Mouse (Mus musculus): Measurements from ENCODE around the gene Sephs2. TPM values are rescaled to one million over a fixed set of nuclear protein-coding genes. Genes with fewer than 3 reads are reported as not detected.

Gene Sephs2
- polyA plus RNA-seq, 1 experiment from 2014 or later: 87.2 TPM

DNA sequence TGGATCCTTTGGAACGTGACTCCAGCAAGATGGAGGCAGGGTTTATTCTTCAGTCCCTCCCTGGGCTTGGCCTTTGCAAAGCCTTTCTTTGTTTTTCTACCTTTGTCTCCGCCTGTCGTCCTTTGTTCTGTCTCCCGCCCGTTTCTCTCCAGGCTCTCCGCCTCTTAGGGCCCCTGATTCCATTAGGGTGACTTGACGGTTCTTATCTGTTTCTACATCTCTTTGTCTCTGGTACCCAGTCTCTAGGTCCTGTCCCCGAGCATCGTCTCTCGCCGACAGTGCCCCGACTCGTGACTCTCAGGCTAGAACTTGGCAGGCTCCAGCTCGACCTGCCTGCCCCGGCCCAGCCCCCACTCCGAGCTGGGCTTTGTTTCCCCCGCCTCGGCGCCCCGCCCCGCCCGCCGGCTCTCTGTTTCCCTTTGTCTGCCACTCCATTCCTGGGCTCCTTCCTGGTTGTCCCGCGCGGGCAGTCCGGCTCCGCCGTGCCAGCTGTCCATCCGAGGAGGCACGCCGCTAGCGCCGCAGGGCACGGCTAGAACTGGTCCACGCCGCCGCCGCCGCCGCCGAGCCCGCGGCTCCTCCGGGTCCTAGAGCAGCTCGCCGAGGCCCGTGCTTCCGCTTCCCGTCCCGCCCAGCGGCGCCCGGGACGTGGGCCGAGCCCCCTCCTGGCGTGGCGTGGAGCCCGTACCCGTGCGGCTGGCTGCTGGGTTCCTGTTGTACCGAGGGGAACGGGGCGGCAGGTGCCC is 41.1 kb downstream of the Sephs2 start, which contains the start of the genes Zfp553 and Sept1:
TSS of gene Zfp553 (plus strand) at position 440 of the 746 bp plus-strand sequence.
TSS of gene Sept1 (minus strand) at position 509 of the 746 bp plus-strand sequence.
- Histone ChIP-seq H3K27ac (ENCODE audit: poor library complexity, severe bottlenecking) (peak within 1 kb of the TSS; percentile 97), H3K27me3 (replicated peaks) (no peaks in the 10 kb centered on the region), H3K4me2 (peak within 1 kb of the TSS; percentile 76), H3K9ac (peak within 1 kb of the TSS; percentile 90), H3K4me3 (peak within 1 kb of the TSS; percentile 71), H3K9me3 (replicated peaks) (no peaks in the 10 kb centered on the region), H3K36me3 (peaks cover 50% of the 10 kb centered on the region), H3K4me1 (replicated peaks) (peaks cover 32% of the 10 kb centered on the region)
- ATAC-seq (ENCODE audit: insufficient number of reproducible peaks, low FRiP score): peak; percentile 88
- under 1% methylated on average over 64 of the region's 64 CpGs for WGBS

DNA sequence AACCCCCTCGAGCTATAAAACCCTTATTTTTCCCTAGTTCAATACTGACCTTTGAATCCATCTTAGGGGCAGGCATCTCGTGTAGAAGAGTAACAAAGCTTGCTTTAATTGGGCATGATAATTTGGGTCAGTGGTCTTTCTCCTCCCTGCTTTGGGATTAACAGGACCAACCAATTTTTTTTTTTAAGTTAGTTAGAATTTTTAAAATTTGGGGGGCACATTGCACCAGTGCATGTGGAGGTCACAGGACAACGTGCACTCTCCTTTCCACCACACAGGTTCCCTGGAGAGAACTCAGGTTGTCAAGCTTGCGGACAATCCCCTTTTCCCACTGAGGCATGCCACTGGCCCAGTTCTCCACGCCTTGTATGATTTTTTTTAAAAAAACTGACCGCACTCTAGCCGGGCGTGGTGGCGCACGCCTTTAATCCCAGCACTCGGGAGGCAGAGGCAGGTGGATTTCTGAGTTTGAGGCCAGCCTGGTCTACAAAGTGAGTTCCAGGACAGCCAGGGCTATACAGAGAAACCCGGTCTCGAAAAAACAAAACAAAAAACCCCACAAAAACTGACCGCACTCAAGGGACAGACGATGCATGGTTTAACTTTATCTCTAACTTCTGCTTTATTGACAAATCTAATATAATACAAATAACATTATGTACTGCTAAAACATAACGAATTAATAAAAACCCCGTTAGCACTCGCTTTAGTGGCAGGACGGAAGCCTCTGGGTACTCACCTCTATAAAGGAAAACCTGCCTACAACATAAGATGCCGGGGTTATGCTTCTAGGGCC is 41.8 kb downstream of the Sephs2 start:
- WGBS: 8% methylated on average over 20 of the region's 20 CpGs
- H3K27ac ChIP-seq (ENCODE audit: poor library complexity, severe bottlenecking): peak overlapping the region; percentile 97
- peak overlapping the region; percentile 90 for H3K9ac ChIP-seq
- ATAC-seq (ENCODE audit: insufficient number of reproducible peaks, low FRiP score): no peak
- peaks cover 42% of the 10 kb centered on the region for H3K36me3 ChIP-seq
- no peaks in the 10 kb centered on the region for H3K9me3 ChIP-seq (replicated peaks)
- H3K4me3 ChIP-seq: peak overlapping the region; percentile 71
- H3K4me1 ChIP-seq (replicated peaks): peaks cover 32% of the 10 kb centered on the region
- no peaks in the 10 kb centered on the region for H3K27me3 ChIP-seq (replicated peaks)
- H3K4me2 ChIP-seq: peak overlapping the region; percentile 76

DNA sequence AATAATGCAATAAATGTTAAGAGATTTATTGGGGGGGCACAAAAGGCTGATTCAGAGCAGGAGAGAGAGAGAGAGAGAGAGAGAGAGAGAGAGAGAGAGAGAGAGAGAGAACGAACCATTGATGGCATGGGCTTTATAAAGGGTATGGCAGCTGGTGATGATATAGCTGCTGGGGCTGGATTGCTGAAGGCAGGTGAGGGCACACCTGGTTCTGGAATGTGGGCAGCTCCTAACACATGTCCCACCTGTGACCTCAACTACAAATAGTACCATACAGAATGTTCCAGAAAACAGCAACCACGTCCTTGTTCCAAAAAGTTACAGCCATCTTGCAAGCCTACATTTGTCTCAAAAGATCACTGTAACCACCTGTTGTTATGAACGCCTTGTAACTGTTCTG is 42.5 kb downstream of the Sephs2 start:
- Histone ChIP-seq H3K36me3 (peaks cover 36% of the 10 kb centered on the region), H3K4me1 (replicated peaks) (peaks cover 32% of the 10 kb centered on the region), H3K9ac (peak overlapping the region; percentile 90), H3K9me3 (replicated peaks) (no peaks in the 10 kb centered on the region), H3K4me2 (peak overlapping the region; percentile 76), H3K27me3 (replicated peaks) (no peaks in the 10 kb centered on the region), H3K27ac (ENCODE audit: poor library complexity, severe bottlenecking) (peak overlapping the region; percentile 97; the same call in 1 of the 2 replicates), H3K4me3 (peak overlapping the region; percentile 71)
- ATAC-seq (ENCODE audit: insufficient number of reproducible peaks, low FRiP score): no peak
- WGBS: 71% methylated on average over 3 of the region's 3 CpGs

DNA sequence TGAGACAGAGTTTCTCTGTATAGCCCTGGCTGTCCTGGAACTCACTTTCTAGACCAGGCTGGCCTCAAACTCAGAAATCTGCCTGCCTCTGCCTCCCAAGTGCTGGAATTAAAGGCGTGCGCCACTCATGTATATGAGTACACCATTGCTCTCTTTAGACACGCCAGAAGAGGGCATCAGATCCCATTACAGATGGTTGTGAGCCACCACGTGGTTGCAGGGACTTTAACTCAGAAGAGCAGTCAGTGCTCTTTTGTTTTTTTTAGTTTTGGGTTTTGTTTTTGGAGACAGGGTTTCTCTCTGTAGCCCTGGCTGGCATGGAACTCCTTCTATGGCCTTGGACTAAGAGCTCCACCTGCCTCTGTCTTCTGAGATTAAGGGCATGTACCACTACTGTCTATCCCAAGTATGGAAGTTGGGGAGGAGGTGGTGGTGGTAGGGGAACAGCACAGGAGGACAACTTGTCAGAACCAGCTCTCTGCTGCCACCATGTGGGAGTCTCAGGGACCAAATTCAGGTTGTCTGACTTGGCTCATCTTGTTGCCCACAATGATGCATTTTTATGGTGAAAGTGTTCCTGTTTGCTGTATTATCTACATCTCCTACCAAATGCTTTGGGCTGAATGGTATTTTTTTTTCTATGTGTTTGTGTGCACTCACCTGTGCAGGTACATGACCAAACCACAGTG is 45.1 kb downstream of the Sephs2 start:
- H3K9ac ChIP-seq: no peak overlapping the region
- WGBS: 61% methylated on average over 4 of the region's 4 CpGs
- no peak for ATAC-seq (ENCODE audit: insufficient number of reproducible peaks, low FRiP score)

DNA sequence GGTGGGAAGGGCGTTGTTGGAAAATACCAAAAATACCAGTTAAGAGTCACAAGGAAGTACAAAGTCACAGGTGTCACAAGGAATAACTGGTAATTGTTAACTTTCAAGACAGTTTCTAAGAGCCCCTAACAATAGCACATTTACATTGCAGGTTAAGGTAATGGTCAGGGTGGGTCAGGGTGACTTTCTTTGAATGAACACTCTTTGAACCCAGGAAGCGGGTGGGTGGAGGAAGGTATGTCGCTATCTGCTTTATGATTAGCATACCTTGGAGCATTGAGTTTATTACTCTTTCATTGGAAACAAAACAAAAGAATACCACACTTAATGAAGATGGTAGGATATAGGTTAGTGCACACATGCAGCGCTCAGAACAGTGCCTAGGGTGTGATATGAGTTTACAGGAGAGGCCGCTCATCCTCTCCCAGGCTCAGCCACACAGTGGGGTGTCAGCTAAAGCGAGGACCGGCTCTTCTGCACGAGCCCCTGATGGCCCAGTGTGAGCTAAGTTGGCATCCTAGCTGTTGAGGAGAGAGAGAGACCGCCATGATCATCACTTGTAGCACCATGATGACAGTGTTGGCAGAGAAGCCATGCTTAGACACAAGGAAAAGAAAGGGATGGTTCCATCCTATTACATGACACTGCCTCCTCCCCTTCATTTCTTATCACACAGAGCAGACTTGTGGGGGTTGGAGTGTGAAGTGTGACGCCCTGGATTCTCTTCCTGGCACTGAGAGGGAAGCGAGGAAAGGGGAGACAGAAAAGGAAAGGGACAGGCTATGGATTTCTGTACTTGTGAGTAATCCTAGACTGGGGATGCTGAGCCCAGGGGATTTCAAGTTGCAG is 48.5 kb downstream of the Sephs2 start:
- Histone ChIP-seq H3K9ac (no peak overlapping the region), H3K9me3 (replicated peaks) (no peaks in the 10 kb centered on the region), H3K4me2 (no peak overlapping the region; the same call in 1 of the 2 replicates), H3K27ac (ENCODE audit: poor library complexity, severe bottlenecking) (no peak overlapping the region), H3K4me1 (replicated peaks) (peaks cover 13% of the 10 kb centered on the region), H3K4me3 (no peak overlapping the region), H3K36me3 (peaks cover 9% of the 10 kb centered on the region), H3K27me3 (replicated peaks) (no peaks in the 10 kb centered on the region)
- peak; percentile 76 for ATAC-seq (ENCODE audit: insufficient number of reproducible peaks, low FRiP score)
- 62% methylated on average over 11 of the region's 11 CpGs for whole genome bisulfite sequencing

More for the DNA sequence above, 45.1 kb downstream of the Sephs2 start:
- H3K27ac ChIP-seq (ENCODE audit: poor library complexity, severe bottlenecking): no peak overlapping the region
- H3K4me2 ChIP-seq: no peak overlapping the region
- H3K4me1 ChIP-seq (replicated peaks): peaks cover 24% of the 10 kb centered on the region
- peaks cover 18% of the 10 kb centered on the region for H3K36me3 ChIP-seq
- H3K27me3 ChIP-seq (replicated peaks): no peaks in the 10 kb centered on the region
- no peaks in the 10 kb centered on the region for H3K9me3 ChIP-seq (replicated peaks)
- H3K4me3 ChIP-seq: no peak overlapping the region

DNA sequence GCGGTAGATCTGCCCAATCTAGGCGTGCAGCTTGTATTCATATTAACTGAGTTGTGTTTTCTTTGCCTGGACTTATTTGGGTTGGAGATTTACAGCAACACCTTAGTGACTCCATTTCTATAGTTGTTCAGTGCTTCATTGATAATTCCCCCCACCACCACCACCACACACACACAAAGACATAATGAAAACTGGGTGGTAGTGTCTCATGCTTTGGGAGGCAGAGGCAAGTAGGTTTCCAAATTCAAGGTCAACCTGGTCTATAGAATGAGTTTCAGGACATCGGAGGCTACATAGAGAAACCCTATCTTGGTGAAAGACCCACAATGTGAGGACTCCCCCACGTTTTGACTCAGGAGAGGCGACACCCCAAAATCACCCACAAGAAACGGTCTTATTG is 49.2 kb downstream of the Sephs2 start:
- Histone ChIP-seq H3K36me3 (peaks cover 5% of the 10 kb centered on the region), H3K4me2 (no peak overlapping the region), H3K9ac (no peak overlapping the region), H3K4me3 (no peak overlapping the region), H3K27ac (ENCODE audit: poor library complexity, severe bottlenecking) (no peak overlapping the region), H3K27me3 (replicated peaks) (no peaks in the 10 kb centered on the region), H3K9me3 (replicated peaks) (no peaks in the 10 kb centered on the region), H3K4me1 (replicated peaks) (peaks cover 6% of the 10 kb centered on the region)
- 84% methylated on average over 6 of the region's 6 CpGs for WGBS
- ATAC-seq (ENCODE audit: insufficient number of reproducible peaks, low FRiP score): no peak

DNA sequence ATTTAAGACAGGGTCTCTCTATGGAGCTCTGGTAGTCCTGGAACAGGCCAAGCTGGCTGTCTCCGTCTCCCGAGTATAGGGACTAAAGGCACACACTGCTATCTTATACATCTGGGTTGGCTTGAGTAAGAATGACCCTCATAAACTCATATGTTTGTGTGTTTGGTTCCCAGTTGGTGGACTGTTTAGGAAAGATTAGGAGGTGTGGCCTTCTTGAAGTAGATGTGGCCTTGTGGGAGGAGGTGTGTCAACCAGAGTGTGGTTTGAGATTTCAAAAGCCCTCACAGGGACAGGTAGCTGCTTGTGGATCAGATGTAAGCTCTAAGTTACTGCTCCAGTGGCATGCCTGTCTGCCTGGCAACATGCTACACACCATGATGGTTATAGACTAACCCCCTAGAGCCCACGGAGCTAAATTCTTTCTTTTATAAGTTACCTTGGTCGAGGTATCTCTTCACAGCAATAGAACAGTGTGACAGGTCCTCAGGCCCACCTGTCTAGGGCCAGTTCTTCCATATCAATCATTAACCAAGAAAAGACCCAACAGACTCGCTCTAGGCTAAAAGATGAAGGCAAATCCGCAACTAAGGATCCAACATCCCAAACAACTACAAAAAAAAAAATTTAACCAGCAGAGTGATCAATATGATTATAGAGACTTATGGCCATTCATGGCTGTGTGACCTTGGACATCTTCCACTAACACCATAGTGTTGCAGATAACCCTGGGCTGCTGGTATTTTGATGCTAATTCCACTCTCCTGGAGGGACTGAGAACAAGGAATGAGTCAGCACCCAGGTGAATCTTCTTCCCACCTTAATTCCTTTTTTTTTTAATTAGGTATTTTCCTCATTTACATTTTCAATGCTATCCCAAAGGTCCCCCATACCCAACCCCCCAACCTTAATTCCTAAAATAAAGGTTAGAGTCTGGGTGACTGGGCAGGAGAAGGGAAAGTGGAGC is 50.1 kb downstream of the Sephs2 start:
- H3K4me3 ChIP-seq: no peak overlapping the region
- H3K27ac ChIP-seq (ENCODE audit: poor library complexity, severe bottlenecking): no peak overlapping the region
- ATAC-seq (ENCODE audit: insufficient number of reproducible peaks, low FRiP score): 0 out of 2 replicates have a peak, but pooled peaks have one; percentile 36
- no peak overlapping the region for H3K4me2 ChIP-seq
- peaks cover 3% of the 10 kb centered on the region; the same call in 1 of the 2 replicates for H3K4me1 ChIP-seq (replicated peaks)
- no peaks in the 10 kb centered on the region for H3K9me3 ChIP-seq (replicated peaks)
- H3K27me3 ChIP-seq (replicated peaks): no peaks in the 10 kb centered on the region
- no peaks in the 10 kb centered on the region for H3K36me3 ChIP-seq
- H3K9ac ChIP-seq: no peak overlapping the region
- 74% methylated on average over 6 of the region's 6 CpGs for WGBS

DNA sequence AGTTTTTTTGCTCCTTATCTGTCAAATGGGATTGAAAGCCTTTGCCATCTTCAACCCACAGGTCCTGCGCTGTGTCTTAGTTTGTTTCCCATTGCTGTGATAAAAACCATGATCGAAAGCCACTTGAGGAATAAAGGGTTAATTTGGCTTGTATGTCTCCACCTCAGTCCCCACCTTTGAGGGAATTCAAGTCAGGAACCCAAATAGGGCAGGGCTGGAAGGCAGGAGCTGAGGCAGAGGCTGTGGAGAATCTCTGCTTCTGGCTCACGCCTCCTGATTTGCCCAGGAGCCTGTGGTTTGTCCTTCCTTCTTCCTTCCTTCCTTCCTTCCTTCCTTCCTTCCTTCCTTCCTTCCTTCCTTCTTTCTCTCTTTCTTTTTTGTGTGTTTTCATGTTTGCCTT is 50.7 kb downstream of the Sephs2 start:
- H3K4me2 ChIP-seq: no peak overlapping the region
- 91% methylated on average over 3 of the region's 3 CpGs for WGBS

More for the DNA sequence above, 50.7 kb downstream of the Sephs2 start:
- Histone ChIP-seq H3K9ac (no peak overlapping the region), H3K27ac (ENCODE audit: poor library complexity, severe bottlenecking) (no peak overlapping the region), H3K4me1 (replicated peaks) (peaks cover 9% of the 10 kb centered on the region), H3K9me3 (replicated peaks) (no peaks in the 10 kb centered on the region), H3K36me3 (no peaks in the 10 kb centered on the region), H3K27me3 (replicated peaks) (no peaks in the 10 kb centered on the region), H3K4me3 (no peak overlapping the region)
- no peak for ATAC-seq (ENCODE audit: insufficient number of reproducible peaks, low FRiP score)

All from heart, embryonic 12.5 days (tissue).